Mouse (Mus musculus) central nervous system, embryonic 18 days (tissue): ENCODE results near the gene Gm8300. TPM values are rescaled to one million over a fixed set of nuclear protein-coding genes. Genes with fewer than 3 reads are reported as not detected.

Experiments
- polyA plus RNA-seq: library from polyadenylated mRNA; depleted of rRNA; stranded (reverse); fragments of >200 nt; gene quantifications from 2 replicates; pipeline ENCODE4 v1.2.3, GENCODE M21; 2012; rRNA removed

Gm8300 gene
- not detected in 2 replicates for polyA plus RNA-seq

DNA sequence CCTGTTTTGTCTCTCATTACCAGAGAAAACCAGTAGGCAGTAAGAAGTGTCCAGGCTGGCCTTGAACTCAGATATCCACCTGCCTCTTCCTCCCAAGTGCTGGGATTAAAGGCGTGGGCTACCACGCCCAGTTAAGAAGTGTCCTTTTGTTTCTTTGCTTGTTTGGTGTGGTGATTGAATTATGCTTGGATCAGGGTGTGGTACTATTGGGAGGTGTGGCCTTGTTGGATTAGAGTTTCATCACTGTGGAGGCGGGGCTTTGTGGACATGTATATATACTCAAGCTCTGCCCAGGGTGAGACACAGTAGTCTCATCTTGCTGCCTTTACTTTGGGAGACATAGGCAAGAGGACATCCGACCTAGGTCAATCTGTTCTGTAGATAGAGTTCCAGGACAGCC, at the start of gene Gm8300:
Gene Gm8300, plus strand, starts transcription at position 301 of the 400 bp plus-strand sequence.

DNA sequence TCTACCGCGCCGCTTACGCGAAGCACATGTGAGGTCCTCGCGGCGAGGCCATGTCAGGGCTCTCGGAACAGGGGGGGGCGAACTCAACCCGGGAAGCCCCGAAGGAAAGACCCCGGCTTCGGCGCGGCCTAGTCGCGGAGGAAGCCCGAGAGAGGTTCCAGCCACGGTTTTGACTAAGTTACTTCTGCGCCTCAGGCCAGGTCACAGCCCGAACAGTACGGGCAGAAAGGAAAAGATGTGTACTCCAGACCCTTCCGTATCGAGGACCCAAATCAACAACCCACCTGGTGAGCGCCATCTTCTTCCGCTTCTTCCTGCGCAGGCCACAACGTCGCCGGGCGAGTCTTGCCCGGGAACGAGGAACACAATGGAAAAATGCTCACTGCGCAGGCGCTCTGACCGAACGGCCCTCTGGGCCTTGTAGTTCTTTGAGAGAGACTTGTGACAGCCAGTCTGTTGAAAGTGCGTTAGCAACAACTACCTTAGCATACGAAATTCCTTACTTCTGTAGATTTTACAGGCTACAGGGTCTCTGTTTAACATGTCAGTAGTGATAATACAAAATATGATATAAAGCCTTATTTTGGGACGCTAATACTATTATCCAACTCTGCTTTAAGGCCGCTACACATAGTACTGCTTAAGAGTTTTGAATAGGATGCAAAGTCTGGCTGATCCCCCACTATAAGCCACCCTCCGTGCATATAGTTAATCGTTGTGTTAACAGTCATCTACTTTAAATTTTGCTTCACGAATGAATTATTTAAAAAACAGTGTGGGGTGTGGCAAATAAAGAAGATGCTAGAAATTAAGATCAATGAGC, 41.9 kb upstream of the Gm8300 start, which contains the start of gene Snw1:
Gene Snw1, minus strand, starts transcription at position 311 of the 823 bp plus-strand sequence.

DNA sequence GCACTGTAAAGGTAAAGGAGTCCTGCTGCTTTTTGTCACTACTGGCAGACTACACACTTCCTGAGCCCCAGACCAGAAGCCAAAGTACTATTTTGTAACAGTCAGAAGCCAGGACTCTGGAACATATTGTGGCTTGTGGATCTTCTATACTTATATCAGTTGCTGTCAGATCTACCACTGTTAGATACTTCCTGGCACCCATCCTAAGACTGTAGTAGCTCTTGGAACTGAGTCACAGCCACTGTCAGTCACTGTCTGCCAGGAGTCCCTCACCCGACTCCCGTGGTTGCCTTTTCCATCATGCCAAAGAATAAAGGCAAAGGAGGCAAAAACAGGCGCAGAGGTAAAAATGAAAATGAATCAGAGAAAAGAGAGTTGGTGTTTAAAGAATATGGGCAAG, 19.7 kb upstream of the Gm8300 start, which contains the start of gene Gm5788:
Gene Gm5788, plus strand, starts transcription at position 301 of the 400 bp plus-strand sequence.

Other genes with a start within 250 kb of the Gm8300 start
- gene Vipas39, start 248.1 kb upstream of the Gm8300 start, polyA plus RNA-seq = 65.6 and 66.4 TPM in 2 replicates
- 217 and 227 TPM in 2 replicates for gene Ahsa1, start 247.8 kb upstream of the Gm8300 start, polyA plus RNA-seq
- 0.65 and 1.0 TPM in 2 replicates for gene Ism2, start 214.6 kb upstream of the Gm8300 start, polyA plus RNA-seq
- 40.1 and 46.7 TPM in 2 replicates for gene Sptlc2, start 126.0 kb upstream of the Gm8300 start, polyA plus RNA-seq
- 82.2 and 91.3 TPM in 2 replicates for gene Slirp, start 70.4 kb upstream of the Gm8300 start, polyA plus RNA-seq
- 27.1 and 29.2 TPM in 2 replicates for gene Alkbh1, start 70.3 kb upstream of the Gm8300 start, polyA plus RNA-seq
- 40.6 and 45.1 TPM in 2 replicates for gene Snw1, start 42.0 kb upstream of the Gm8300 start, polyA plus RNA-seq
- not detected in 2 replicates for gene Gm5788, start 19.6 kb upstream of the Gm8300 start, polyA plus RNA-seq
- gene Oog1, start 88.4 kb downstream of the Gm8300 start, polyA plus RNA-seq = not detected in 2 replicates
- gene Gm4027, start 104.6 kb downstream of the Gm8300 start, polyA plus RNA-seq = not detected in 2 replicates
- not detected in 2 replicates for gene Gm16381, start 130.3 kb downstream of the Gm8300 start, polyA plus RNA-seq